Mouse (Mus musculus): Measurements from ENCODE around the gene Mpg.

The Mpg gene

GRCm38 (mm10) chr11:32253121-32253520 is 26.8 kb downstream of the Mpg start:
- DNase-seq (ENCODE audit: inconsistent age in 2 of 2, low spot score in 1 of 2) = no peak

GRCm38 (mm10) chr11:32256146-32256545 is 29.8 kb downstream of the Mpg start:
- DNase-seq (ENCODE audit: inconsistent age in 2 of 2, low spot score in 1 of 2) = no peak

- no peak for DNase-seq (ENCODE audit: inconsistent age in 2 of 2, low spot score in 1 of 2)
Observed at GRCm38 (mm10) chr11:32256566-32256965, 30.3 kb downstream of the Mpg start.

GRCm38 (mm10) chr11:32262674-32263415 is 36.5 kb downstream of the Mpg start:
- DNase-seq (ENCODE audit: inconsistent age in 2 of 2, low spot score in 1 of 2) = peak in 1 of 2 experiments; percentile 65

- no peak for DNase-seq (ENCODE audit: inconsistent age in 2 of 2, low spot score in 1 of 2)
Observed at GRCm38 (mm10) chr11:32265117-32265738, 38.9 kb downstream of the Mpg start.

GRCm38 (mm10) chr11:32266194-32266593 is 39.9 kb downstream of the Mpg start:
- DNase-seq (ENCODE audit: inconsistent age in 2 of 2, low spot score in 1 of 2) = no peak

- no peak for DNase-seq (ENCODE audit: inconsistent age in 2 of 2, low spot score in 1 of 2)
Observed at GRCm38 (mm10) chr11:32266776-32267175, 40.5 kb downstream of the Mpg start.

GRCm38 (mm10) chr11:32267188-32267884 is 41.0 kb downstream of the Mpg start, which contains the start of gene Nprl3:
Gene Nprl3 (minus strand): TSS chr11:32267707.
- peak; percentile 97 to 98 for DNase-seq (ENCODE audit: inconsistent age in 2 of 2, low spot score in 1 of 2)

GRCm38 (mm10) chr11:32267964-32268363 is 41.7 kb downstream of the Mpg start:
- DNase-seq (ENCODE audit: inconsistent age in 2 of 2, low spot score in 1 of 2) = no peak

GRCm38 (mm10) chr11:32268952-32269351 is 42.6 kb downstream of the Mpg start:
- DNase-seq (ENCODE audit: inconsistent age in 2 of 2, low spot score in 1 of 2) = no peak

- DNase-seq (ENCODE audit: inconsistent age in 2 of 2, low spot score in 1 of 2) = no peak
Observed at GRCm38 (mm10) chr11:32271178-32271577, 44.9 kb downstream of the Mpg start.

GRCm38 (mm10) chr11:32276347-32276746 is 50.0 kb downstream of the Mpg start, which contains the start of gene Hba-x:
Gene Hba-x (plus strand): TSS chr11:32276400.
- no peak for DNase-seq (ENCODE audit: inconsistent age in 2 of 2, low spot score in 1 of 2)

- no peak for DNase-seq (ENCODE audit: inconsistent age in 2 of 2, low spot score in 1 of 2)
Observed at GRCm38 (mm10) chr11:32277736-32278457, 51.6 kb downstream of the Mpg start.

GRCm38 (mm10) chr11:32278458-32278957 is 52.2 kb downstream of the Mpg start:
- no peak for DNase-seq (ENCODE audit: inconsistent age in 2 of 2, low spot score in 1 of 2)

- DNase-seq (ENCODE audit: inconsistent age in 2 of 2, low spot score in 1 of 2) = no peak
Observed at GRCm38 (mm10) chr11:32280646-32281045, 54.3 kb downstream of the Mpg start.

GRCm38 (mm10) chr11:32281416-32282144 is 55.3 kb downstream of the Mpg start:
- DNase-seq (ENCODE audit: inconsistent age in 2 of 2, low spot score in 1 of 2) = peak in 1 of 2 experiments; percentile 38

Measured in adrenal gland, adult (tissue).